Comparison of ENCODE assay signal across 31 mouse cellular contexts in the genomic region with DNA sequence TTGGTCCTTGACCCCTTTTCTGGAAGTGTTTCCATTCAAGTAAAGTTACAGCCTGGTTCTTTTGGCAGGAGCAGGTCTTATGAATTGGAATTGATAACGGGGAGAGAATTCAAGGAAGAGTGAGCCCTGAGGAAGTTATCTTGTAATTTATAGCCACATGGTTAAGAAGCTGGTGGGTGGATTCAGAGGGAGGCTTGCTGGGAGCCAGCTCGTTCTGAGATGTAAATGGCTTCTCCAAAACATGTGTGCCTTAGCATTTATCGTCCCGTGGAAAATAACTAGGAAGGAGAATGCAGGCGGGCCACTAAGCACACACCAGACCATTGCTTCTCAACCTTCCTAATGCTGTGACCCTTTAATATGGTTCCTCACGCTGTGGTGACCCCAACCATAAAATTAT. TPM values are rescaled to one million over a fixed set of nuclear protein-coding genes. Genes with fewer than 3 reads are reported as not detected.
DNase-seq lines count a peak whose midpoint lies in the region; ATAC-seq and TF ChIP-seq lines count a peak whose summit lies in the region.
"Had no signal": no experiment of that assay in that cellular context is flagged by ENCODE, and none has a peak within 500 bp of the region (broad histone marks: within the 10 kb centered on the region; RNA-seq: fewer than 3 reads in every experiment).

No protein-coding gene starts in this region.

- peaks cover 15% of the 10 kb centered on the region for H3K4me1 ChIP-seq in heart, embryonic 16.5 days (ENCODE audit: control insufficient read depth, insufficient read depth, low read length)
- peaks cover 9% of the 10 kb centered on the region for H3K4me1 ChIP-seq in lung, embryonic 16.5 days (replicated peaks; ENCODE audit: control insufficient read depth, insufficient read depth, low read length)

- DNase-seq in gastrocnemius, adult 2 months: no peak
- no peak for DNase-seq in gastrocnemius, adult 18-20 months (ENCODE audit: low spot score)
- DNase-seq in heart, postnatal 10 days: no peak
- DNase-seq in lung, postnatal 36 days: no peak
- no peak for DNase-seq in urinary bladder, postnatal 25 days (ENCODE audit: low spot score)
- DNase-seq: adrenal gland, adult 2 months; adrenal gland, postnatal 14 days; B cell, adult 2 months; cerebellum, adult 11-12 months; cerebellum, adult 8-10 months; cerebellum, postnatal 10 days; cerebellum, postnatal 36 days; embryo, embryonic 11 days; gastrocnemius, postnatal 14 days; heart, adult 11 months; heart, postnatal 4 days; kidney, adult 18-20 months had no signal

- H3K9ac ChIP-seq in heart, embryonic 16.5 days (ENCODE audit: low read length): no peak overlapping the region
- no peak overlapping the region for H3K9ac ChIP-seq in lung, embryonic 16.5 days (ENCODE audit: low read length)
- H3K9ac ChIP-seq: embryonic facial prominence, embryonic 13.5 days; forebrain, embryonic 13.5 days; hindbrain, embryonic 14.5 days had no signal

- no peak overlapping the region for H3K4me2 ChIP-seq in heart, embryonic 16.5 days (ENCODE audit: low read depth, low read length)
- no peak overlapping the region for H3K4me2 ChIP-seq in lung, embryonic 16.5 days (ENCODE audit: low read depth, low read length)
- H3K4me2 ChIP-seq: embryonic facial prominence, embryonic 13.5 days; forebrain, embryonic 13.5 days; hindbrain, embryonic 14.5 days had no signal

- no peaks in the 10 kb centered on the region for H3K36me3 ChIP-seq in heart, embryonic 16.5 days (ENCODE audit: control insufficient read depth, insufficient read depth)
- H3K36me3 ChIP-seq in lung, embryonic 16.5 days (ENCODE audit: control insufficient read depth, insufficient read depth, low read length): no peaks in the 10 kb centered on the region
- H3K36me3 ChIP-seq: embryonic facial prominence, embryonic 10.5 days; embryonic facial prominence, embryonic 13.5 days; forebrain, embryonic 10.5 days; G1E had no signal

- intact Hi-C loops in gastrocnemius, adult 2 months (cut with DNase I): no loop called here
- intact Hi-C loops in heart, postnatal 10 days (cut with DNase I): no loop called here

- peak overlapping the region; percentile 70; the same call in 1 of the 2 replicates for H3K27ac ChIP-seq in gastrocnemius, adult 2 months
- H3K27ac ChIP-seq in heart, embryonic 16.5 days (ENCODE audit: low read length): peak overlapping the region; percentile 53; the same call in 1 of the 2 replicates
- peak overlapping the region; percentile 60 for H3K27ac ChIP-seq in lung, embryonic 16.5 days (ENCODE audit: low read length)
- H3K27ac ChIP-seq: embryonic facial prominence, embryonic 13.5 days; forebrain, embryonic 10.5 days; forebrain, embryonic 13.5 days; hindbrain, embryonic 14.5 days had no signal

- no peaks in the 10 kb centered on the region for H3K27me3 ChIP-seq in heart, embryonic 16.5 days (ENCODE audit: control insufficient read depth, insufficient read depth, low read length)
- no peaks in the 10 kb centered on the region for H3K27me3 ChIP-seq in lung, embryonic 16.5 days (ENCODE audit: control insufficient read depth, insufficient read depth, low read depth, low read length)
- H3K27me3 ChIP-seq: CH12.LX; embryonic facial prominence, embryonic 13.5 days; Patski had no signal

- TF ChIP-seq CTCF in gastrocnemius, adult 2 months (IDR thresholded peaks at IDR 0.05): no peak

- 72% methylated on average over 6 of the region's 6 CpGs for WGBS in heart, embryonic 16.5 days
- 71% methylated on average over 6 of the region's 6 CpGs for WGBS in lung, embryonic 16.5 days

- ATAC-seq in heart, embryonic 16.5 days (replicated peaks; ENCODE audit: extremely low read depth, insufficient read depth, low FRiP score): no peak
- no peak for ATAC-seq in lung, embryonic 16.5 days (ENCODE audit: low read depth)
- ATAC-seq: forebrain, embryonic 13.5 days; forebrain, embryonic 16.5 days; hindbrain, postnatal 0 days; inflammation-experienced regulatory T-cells, adult 6 months; intestine, embryonic 16.5 days; Patski had no signal

- no peaks in the 10 kb centered on the region for H3K9me3 ChIP-seq in heart, embryonic 16.5 days (replicated peaks; ENCODE audit: control insufficient read depth, low read length)
- H3K9me3 ChIP-seq in lung, embryonic 16.5 days (ENCODE audit: control insufficient read depth, low read length): no peaks in the 10 kb centered on the region
- H3K9me3 ChIP-seq: embryonic facial prominence, embryonic 10.5 days; embryonic facial prominence, embryonic 13.5 days; forebrain, embryonic 10.5 days; forebrain, embryonic 13.5 days; G1E had no signal

- H3K4me3 ChIP-seq in gastrocnemius, adult 2 months: no peak overlapping the region
- no peak overlapping the region for H3K4me3 ChIP-seq in heart, embryonic 16.5 days (ENCODE audit: low read length)
- H3K4me3 ChIP-seq in lung, embryonic 16.5 days (ENCODE audit: low read length): no peak overlapping the region
- H3K4me3 ChIP-seq: embryonic facial prominence, embryonic 10.5 days; embryonic facial prominence, embryonic 13.5 days; forebrain, embryonic 10.5 days; forebrain, embryonic 13.5 days had no signal

RNA-seq across cellular contexts. Expression of a gene that starts 34.9 kb away (rescaled TPM):
- under 1 TPM; 0.79 to 0.95 TPM for total RNA-seq in gastrocnemius, adult 2 months (2021)
- total RNA-seq in gastrocnemius, adult 18-20 months (2021): under 1 TPM; 0.53 to 0.62 TPM
- 3.4 and 3.5 TPM in 2 replicates for polyA plus RNA-seq in heart, embryonic 16.5 days (2015; fragmentation: Nextera tagmentation; extraction: Ambion mirVana)
- total RNA-seq in heart, postnatal 10 days (2021): 1 to 10 TPM; 4.5 to 5.3 TPM
- polyA plus RNA-seq in lung, embryonic 16.5 days (2015; fragmentation: Nextera tagmentation; extraction: Ambion mirVana): 0.90 and 1.5 TPM in 2 replicates
- polyA plus RNA-seq: inflammation-experienced regulatory T-cells, adult 6 months had no signal
